Mouse (Mus musculus): ENCODE measurements at regions not wholly inside any gene's neighbourhood (a gene's known extent, or its start where the extent isn't known, plus 50 kb on each side); places are given as distances from the start of the nearest gene placed in this dataset.

GRCm38 (mm10) chr16:8351424-8351823 is 73.5 kb downstream of the Tmem114 start:
- Histone ChIP-seq H3K4me2 (replicated peaks) (no peak overlapping the region), H3K9me3 (ENCODE audit: control insufficient read depth, low read length) (no peaks in the 10 kb centered on the region), H3K27ac (no peak overlapping the region), H3K9ac (no peak overlapping the region), H3K4me3 (replicated peaks; ENCODE audit: low read length) (no peak overlapping the region), H3K36me3 (replicated peaks; ENCODE audit: control insufficient read depth, insufficient read depth) (no peaks in the 10 kb centered on the region), H3K27me3 (ENCODE audit: control insufficient read depth, insufficient read depth, low read length) (no peaks in the 10 kb centered on the region), H3K4me1 (replicated peaks; ENCODE audit: control insufficient read depth, insufficient read depth, low read length) (no peaks in the 10 kb centered on the region)
- DNase-seq (ENCODE audit: low spot score), result no peak
- WGBS, result 35% methylated on average over 4 of the region's 4 CpGs
- no peak for ATAC-seq (ENCODE audit: low FRiP score)

DNA sequence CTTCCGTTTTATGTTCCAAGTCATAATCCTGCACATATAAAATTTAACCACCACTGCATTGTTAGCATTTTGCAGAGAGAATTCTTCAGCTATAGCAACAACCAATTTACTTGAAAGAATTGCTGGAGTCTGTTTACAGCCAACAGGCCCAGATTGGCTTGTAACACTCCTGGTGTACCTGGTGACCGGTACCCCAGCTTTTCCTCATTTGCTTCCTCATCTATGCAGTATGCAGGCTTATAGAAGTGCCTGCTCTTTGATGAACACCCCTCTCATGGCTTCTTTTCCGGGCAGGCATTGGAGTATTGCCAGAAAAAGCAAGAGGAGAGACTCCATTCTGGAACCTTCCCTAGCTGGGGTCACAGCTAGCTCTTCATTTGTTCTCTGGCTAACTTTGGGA is 75.8 kb downstream of the Tmem114 start:
- Histone ChIP-seq H3K36me3 (replicated peaks; ENCODE audit: control insufficient read depth, insufficient read depth) (no peaks in the 10 kb centered on the region), H3K4me3 (replicated peaks; ENCODE audit: low read length) (no peak overlapping the region), H3K4me1 (replicated peaks; ENCODE audit: control insufficient read depth, insufficient read depth, low read length) (no peaks in the 10 kb centered on the region), H3K27ac (no peak overlapping the region), H3K4me2 (replicated peaks) (no peak overlapping the region), H3K9me3 (ENCODE audit: control insufficient read depth, low read length) (no peaks in the 10 kb centered on the region), H3K9ac (no peak overlapping the region), H3K27me3 (ENCODE audit: control insufficient read depth, insufficient read depth, low read length) (no peaks in the 10 kb centered on the region)
- DNase-seq (ENCODE audit: low spot score) (no peak), ATAC-seq (ENCODE audit: low FRiP score) (no peak)
- 81% methylated on average over 3 of the region's 3 CpGs for WGBS

DNA sequence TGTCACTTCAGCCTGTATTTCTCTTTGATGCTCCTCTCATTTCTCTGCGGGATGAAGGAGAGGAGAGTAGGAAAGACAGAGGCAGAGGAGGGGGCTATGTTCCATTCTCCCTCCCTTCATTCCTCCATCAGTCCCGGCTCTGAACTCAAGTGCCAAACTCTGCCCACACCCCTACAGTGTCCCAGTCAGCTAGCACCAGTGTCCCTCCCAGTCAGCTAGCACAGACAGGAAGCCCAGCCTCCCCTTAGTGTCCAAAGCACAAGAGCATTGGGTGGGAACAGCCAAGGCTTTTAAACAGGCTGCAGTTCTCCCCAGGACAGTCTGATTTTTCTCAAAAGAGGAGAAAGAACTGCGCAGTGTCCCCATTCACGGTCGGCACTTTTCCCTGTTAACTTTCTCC is 76.3 kb downstream of the Tmem114 start:
- no peak overlapping the region for H3K4me2 ChIP-seq (replicated peaks)
- no peaks in the 10 kb centered on the region for H3K27me3 ChIP-seq (ENCODE audit: control insufficient read depth, insufficient read depth, low read length)
- ATAC-seq (ENCODE audit: low FRiP score) (no peak), DNase-seq (ENCODE audit: low spot score) (no peak)
- H3K4me3 ChIP-seq (replicated peaks; ENCODE audit: low read length), result no peak overlapping the region
- H3K4me1 ChIP-seq (replicated peaks; ENCODE audit: control insufficient read depth, insufficient read depth, low read length), result no peaks in the 10 kb centered on the region
- H3K27ac ChIP-seq, result no peak overlapping the region
- H3K36me3 ChIP-seq (replicated peaks; ENCODE audit: control insufficient read depth, insufficient read depth), result no peaks in the 10 kb centered on the region
- H3K9me3 ChIP-seq (ENCODE audit: control insufficient read depth, low read length), result no peaks in the 10 kb centered on the region
- 69% methylated on average over 5 of the region's 5 CpGs for whole genome bisulfite sequencing
- H3K9ac ChIP-seq, result no peak overlapping the region

- Histone ChIP-seq H3K4me1 (replicated peaks; ENCODE audit: control insufficient read depth, insufficient read depth, low read length) (no peaks in the 10 kb centered on the region), H3K4me3 (replicated peaks; ENCODE audit: low read length) (no peak overlapping the region), H3K27ac (no peak overlapping the region), H3K9ac (no peak overlapping the region), H3K36me3 (replicated peaks; ENCODE audit: control insufficient read depth, insufficient read depth) (no peaks in the 10 kb centered on the region), H3K4me2 (replicated peaks) (no peak overlapping the region), H3K27me3 (ENCODE audit: control insufficient read depth, insufficient read depth, low read length) (no peaks in the 10 kb centered on the region), H3K9me3 (ENCODE audit: control insufficient read depth, low read length) (no peaks in the 10 kb centered on the region)
- WGBS, result 88% methylated on average over 7 of the region's 7 CpGs
- no peak for ATAC-seq (ENCODE audit: low FRiP score)
- DNase-seq (ENCODE audit: low spot score), result no peak
Measured at GRCm38 (mm10) chr16:8345216-8345615, 79.7 kb downstream of the Tmem114 start.

DNA sequence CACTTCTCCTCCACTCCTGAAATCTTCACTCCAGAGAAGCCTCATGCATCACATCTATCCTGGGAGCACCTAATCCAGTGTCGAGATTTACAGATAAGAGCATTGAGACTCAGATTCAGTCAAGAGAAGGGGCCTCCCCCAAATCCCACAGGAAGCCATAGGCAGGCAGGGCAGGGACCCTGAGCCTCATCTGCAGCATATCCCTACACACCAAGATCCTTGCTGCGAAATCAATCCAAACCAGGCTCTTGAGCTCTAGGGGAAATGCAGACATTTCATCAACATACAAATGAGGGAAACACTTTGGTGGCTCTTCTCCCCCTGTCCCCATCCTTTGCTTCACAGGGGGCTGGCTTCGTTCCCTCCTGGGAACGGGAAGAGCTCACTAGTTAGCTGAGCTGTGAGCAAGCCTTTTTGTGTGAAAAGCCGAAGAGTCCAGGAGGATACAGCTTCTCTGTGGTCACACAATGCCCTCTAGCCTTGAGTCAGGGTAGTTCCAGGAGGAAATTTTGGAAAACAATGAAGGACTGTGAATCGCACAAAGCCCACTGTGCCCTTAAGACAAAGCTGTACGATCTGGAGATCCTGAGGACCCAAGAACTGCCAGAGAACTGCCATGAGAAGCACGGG is 91.7 kb downstream of the Tmem114 start:
- 13% methylated on average over 8 of the region's 8 CpGs for WGBS
- Histone ChIP-seq H3K4me2 (replicated peaks) (no peak overlapping the region), H3K9ac (no peak overlapping the region), H3K27me3 (ENCODE audit: control insufficient read depth, insufficient read depth, low read length) (no peaks in the 10 kb centered on the region), H3K27ac (no peak overlapping the region), H3K9me3 (ENCODE audit: control insufficient read depth, low read length) (no peaks in the 10 kb centered on the region), H3K4me3 (replicated peaks; ENCODE audit: low read length) (no peak overlapping the region), H3K4me1 (replicated peaks; ENCODE audit: control insufficient read depth, insufficient read depth, low read length) (0 out of 2 replicates have a peak, but pooled peaks cover 5% of the 10 kb centered on the region), H3K36me3 (replicated peaks; ENCODE audit: control insufficient read depth, insufficient read depth) (no peaks in the 10 kb centered on the region)
- DNase-seq (ENCODE audit: low spot score), result peak; percentile 79
- ATAC-seq (ENCODE audit: low FRiP score), result peak; percentile 71

- Histone ChIP-seq H3K4me1 (replicated peaks; ENCODE audit: control insufficient read depth, insufficient read depth, low read length) (no peaks in the 10 kb centered on the region), H3K9me3 (ENCODE audit: control insufficient read depth, low read length) (no peaks in the 10 kb centered on the region), H3K36me3 (replicated peaks; ENCODE audit: control insufficient read depth, insufficient read depth) (no peaks in the 10 kb centered on the region), H3K27ac (no peak overlapping the region), H3K9ac (no peak overlapping the region), H3K27me3 (ENCODE audit: control insufficient read depth, insufficient read depth, low read length) (no peaks in the 10 kb centered on the region), H3K4me3 (replicated peaks; ENCODE audit: low read length) (no peak overlapping the region), H3K4me2 (replicated peaks) (no peak overlapping the region)
- peak; percentile 14; the same call in 1 of the 2 replicates for ATAC-seq (ENCODE audit: low FRiP score)
- 31% methylated on average over 7 of the region's 7 CpGs for WGBS
- DNase-seq (ENCODE audit: low spot score), result peak; percentile 38
Measured at GRCm38 (mm10) chr16:8311996-8312395, 112.9 kb downstream of the Tmem114 start.

GRCm38 (mm10) chr16:8306389-8306788 is 118.5 kb downstream of the Tmem114 start:
- Histone ChIP-seq H3K4me3 (replicated peaks; ENCODE audit: low read length) (no peak overlapping the region), H3K27me3 (ENCODE audit: control insufficient read depth, insufficient read depth, low read length) (no peaks in the 10 kb centered on the region), H3K4me1 (replicated peaks; ENCODE audit: control insufficient read depth, insufficient read depth, low read length) (no peaks in the 10 kb centered on the region), H3K27ac (no peak overlapping the region), H3K4me2 (replicated peaks) (no peak overlapping the region), H3K9ac (no peak overlapping the region), H3K36me3 (replicated peaks; ENCODE audit: control insufficient read depth, insufficient read depth) (no peaks in the 10 kb centered on the region), H3K9me3 (ENCODE audit: control insufficient read depth, low read length) (no peaks in the 10 kb centered on the region)
- ATAC-seq (ENCODE audit: low FRiP score) (no peak), DNase-seq (ENCODE audit: low spot score) (no peak)
- WGBS, result 83% methylated on average over 8 of the region's 8 CpGs
